Mouse (Mus musculus) heart, postnatal 0 days (tissue): ENCODE measurements around the gene Gpx4.

ENCODE experiments used
- CTCF ChIP-seq: IDR thresholded peaks from 2 replicates; pipeline ENCODE4 v1.5.1; 2016; ENCODE audit warnings: antibody characterized with exemption, control low read depth, low read depth
- EP300 ChIP-seq: IDR thresholded peaks from 2 replicates; pipeline ENCODE4 v1.6.1; 2016; ENCODE audit warnings: antibody characterized with exemption, low read depth

DNA sequence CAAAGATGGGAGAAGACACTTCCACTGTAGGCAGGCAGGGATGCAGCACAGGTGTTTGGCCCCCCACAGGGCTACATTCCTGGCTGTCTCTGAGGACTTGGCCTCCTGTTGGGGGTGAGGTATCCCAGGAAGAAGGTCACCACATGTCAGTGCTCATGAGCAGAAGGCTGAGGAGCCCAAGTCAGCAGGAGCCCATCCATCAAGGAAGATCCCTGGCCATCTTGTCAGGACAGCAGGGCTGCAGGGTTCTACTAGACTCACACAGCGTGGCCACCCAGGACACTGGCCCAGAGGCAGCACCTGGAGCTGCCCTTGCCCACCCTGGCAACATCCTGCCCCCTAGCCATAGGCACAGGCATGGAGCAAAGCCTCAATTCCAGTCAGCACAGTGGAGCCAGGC lies 29.0 kb downstream of the Gpx4 start:
- no peak for TF ChIP-seq CTCF
- no peak for TF ChIP-seq EP300
